Mouse (Mus musculus) heart, embryonic 16.5 days (tissue): ENCODE measurements around the gene Bach2. TPM values are rescaled to one million over a fixed set of nuclear protein-coding genes. Genes with fewer than 3 reads are reported as not detected.

ENCODE experiments used
- ATAC-seq: fragments of 200-750 bp; cut with Nextera tagmentation; replicated peaks from 2 replicates; pipeline ENCODE4 v1.8.0; 2017; ENCODE audit warnings: moderate number of reproducible peaks; ENCODE audit not compliant: insufficient read depth, low FRiP score; ENCODE audit errors: extremely low read depth
- H3K27ac ChIP-seq: fragments of 300-500 bp; sonication (generic); 2 replicates; pipeline ENCODE4 v1.5.1; 2014; ENCODE audit warnings: mild to moderate bottlenecking, low read length, control low read depth, moderate library complexity
- H3K27me3 ChIP-seq: fragments of 300-500 bp; sonication (generic); 2 replicates; pipeline ENCODE4 v1.6.1; 2014; ENCODE audit warnings: low read length, mixed read lengths; ENCODE audit not compliant: control insufficient read depth, insufficient read depth
- H3K36me3 ChIP-seq: fragments of 300-500 bp; sonication (generic); 2 replicates; pipeline ENCODE4 v1.6.1; 2014; ENCODE audit not compliant: control insufficient read depth, insufficient read depth
- H3K4me1 ChIP-seq: fragments of 300-500 bp; sonication (generic); 2 replicates; pipeline ENCODE4 v1.6.1; 2014; ENCODE audit warnings: low read length, mixed read lengths; ENCODE audit not compliant: control insufficient read depth, insufficient read depth
- H3K4me2 ChIP-seq: fragments of 300-500 bp; sonication (generic); 2 replicates; pipeline ENCODE4 v1.6.1; 2014; ENCODE audit warnings: low read depth, mild to moderate bottlenecking, control low read depth, low read length
- H3K4me3 ChIP-seq: fragments of 300-500 bp; sonication (generic); 2 replicates; pipeline ENCODE4 v1.5.1; 2014; ENCODE audit warnings: mild to moderate bottlenecking, control low read depth, low read length
- H3K9ac ChIP-seq: fragments of 300-500 bp; sonication (generic); 2 replicates; pipeline ENCODE4 v1.6.1; 2014; ENCODE audit warnings: low read length, control low read depth
- H3K9me3 ChIP-seq: fragments of 300-500 bp; sonication (generic); replicated peaks from 2 replicates; pipeline ENCODE4 v1.6.1; 2016; ENCODE audit warnings: low read length; ENCODE audit not compliant: control insufficient read depth
- WGBS: fragments of 180-500 bp; shearing (Covaris S2); extraction: QIAGEN DNeasy Blood & Tissue Kit; methylation state at CpG from one replicate; pipeline ENCODE4 v1.1.7; 2014; 5-methylcytosine and 5-hydroxymethylcytosine counted together
- polyA plus RNA-seq: library from polyadenylated mRNA; unstranded; fragments of >200 nt; fragmentation: Nextera tagmentation; extraction: Ambion mirVana; gene quantifications from 2 replicates; pipeline ENCODE4 v1.2.1, GENCODE M21; 2015

The Bach2 gene
- polyA plus RNA-seq, 1 experiment from 2014 or later = 5.0 TPM

GRCm38 (mm10) chr4:32428738-32429137 lies 190.1 kb downstream of the Bach2 start:
- Histone ChIP-seq H3K27ac (no peak overlapping the region), H3K9ac (no peak overlapping the region), H3K4me1 (peaks cover 8% of the 10 kb centered on the region; the same call in 1 of the 2 replicates), H3K27me3 (no peaks in the 10 kb centered on the region), H3K9me3 (no peaks in the 10 kb centered on the region), H3K36me3 (no peaks in the 10 kb centered on the region), H3K4me3 (no peak overlapping the region), H3K4me2 (no peak overlapping the region)
- no peak for ATAC-seq
- 80% methylated on average over 9 of the region's 9 CpGs for WGBS

- Histone ChIP-seq H3K4me1 (peaks cover 8% of the 10 kb centered on the region; the same call in 1 of the 2 replicates), H3K9me3 (no peaks in the 10 kb centered on the region), H3K36me3 (no peaks in the 10 kb centered on the region), H3K9ac (no peak overlapping the region), H3K27ac (no peak overlapping the region), H3K4me2 (peak overlapping the region; percentile 59), H3K4me3 (no peak overlapping the region), H3K27me3 (no peaks in the 10 kb centered on the region)
- ATAC-seq = no peak
- WGBS = 72% methylated on average over 11 of the region's 11 CpGs
Measured at GRCm38 (mm10) chr4:32430136-32430535, 191.5 kb downstream of the Bach2 start.

GRCm38 (mm10) chr4:32430981-32431380 lies 192.4 kb downstream of the Bach2 start:
- H3K4me2 ChIP-seq = peak overlapping the region; percentile 59
- H3K4me1 ChIP-seq = peaks cover 8% of the 10 kb centered on the region; the same call in 1 of the 2 replicates
- no peaks in the 10 kb centered on the region for H3K27me3 ChIP-seq
- 17% methylated on average over 7 of the region's 7 CpGs for WGBS
- ATAC-seq = peak; percentile 73; the same call in 1 of the 2 replicates
- peak overlapping the region; percentile 56 for H3K9ac ChIP-seq
- peak overlapping the region; percentile 18 for H3K4me3 ChIP-seq
- H3K36me3 ChIP-seq = no peaks in the 10 kb centered on the region
- no peaks in the 10 kb centered on the region for H3K9me3 ChIP-seq
- peak overlapping the region; percentile 30 for H3K27ac ChIP-seq

- no peak overlapping the region for H3K9ac ChIP-seq
- H3K27me3 ChIP-seq = no peaks in the 10 kb centered on the region
- H3K27ac ChIP-seq = no peak overlapping the region
- H3K9me3 ChIP-seq = no peaks in the 10 kb centered on the region
- ATAC-seq = no peak
- no peaks in the 10 kb centered on the region for H3K36me3 ChIP-seq
- peaks cover 8% of the 10 kb centered on the region; the same call in 1 of the 2 replicates for H3K4me1 ChIP-seq
- H3K4me2 ChIP-seq = no peak overlapping the region
- 49% methylated on average over 10 of the region's 10 CpGs for WGBS
- H3K4me3 ChIP-seq = no peak overlapping the region
Measured at GRCm38 (mm10) chr4:32432271-32432781, 193.7 kb downstream of the Bach2 start.

- Histone ChIP-seq H3K27me3 (no peaks in the 10 kb centered on the region), H3K4me2 (no peak overlapping the region), H3K9ac (no peak overlapping the region), H3K9me3 (no peaks in the 10 kb centered on the region), H3K36me3 (no peaks in the 10 kb centered on the region), H3K4me3 (no peak overlapping the region), H3K4me1 (peaks cover 8% of the 10 kb centered on the region; the same call in 1 of the 2 replicates), H3K27ac (no peak overlapping the region)
- no peak for ATAC-seq
- WGBS = 75% methylated on average over 6 of the region's 6 CpGs
Measured at GRCm38 (mm10) chr4:32432945-32433344, 194.3 kb downstream of the Bach2 start.

- 81% methylated on average over 1 of the region's 1 CpGs for WGBS
- no peak for ATAC-seq
- Histone ChIP-seq H3K36me3 (no peaks in the 10 kb centered on the region), H3K9ac (no peak overlapping the region), H3K4me3 (no peak overlapping the region), H3K27me3 (no peaks in the 10 kb centered on the region), H3K9me3 (no peaks in the 10 kb centered on the region), H3K4me2 (no peak overlapping the region), H3K4me1 (peaks cover 8% of the 10 kb centered on the region; the same call in 1 of the 2 replicates), H3K27ac (no peak overlapping the region)
Measured at GRCm38 (mm10) chr4:32434612-32435011, 196.0 kb downstream of the Bach2 start.

- Histone ChIP-seq H3K4me2 (no peak overlapping the region), H3K9ac (no peak overlapping the region), H3K36me3 (no peaks in the 10 kb centered on the region), H3K27ac (no peak overlapping the region), H3K9me3 (no peaks in the 10 kb centered on the region), H3K4me3 (no peak overlapping the region), H3K27me3 (no peaks in the 10 kb centered on the region), H3K4me1 (0 out of 2 replicates have a peak, but pooled peaks cover 3% of the 10 kb centered on the region)
- ATAC-seq = peak; percentile 52
- 67% methylated on average over 11 of the region's 11 CpGs for WGBS
Measured at GRCm38 (mm10) chr4:32439974-32440739, 201.6 kb downstream of the Bach2 start.

- Histone ChIP-seq H3K36me3 (no peaks in the 10 kb centered on the region), H3K4me3 (no peak overlapping the region), H3K27ac (no peak overlapping the region), H3K27me3 (no peaks in the 10 kb centered on the region), H3K4me1 (0 out of 2 replicates have a peak, but pooled peaks cover 3% of the 10 kb centered on the region), H3K9ac (no peak overlapping the region), H3K4me2 (no peak overlapping the region), H3K9me3 (no peaks in the 10 kb centered on the region)
- ATAC-seq = no peak
- WGBS = 66% methylated on average over 6 of the region's 6 CpGs
Measured at GRCm38 (mm10) chr4:32440740-32441072, 202.1 kb downstream of the Bach2 start.

- ATAC-seq = no peak
- Histone ChIP-seq H3K27me3 (no peaks in the 10 kb centered on the region), H3K4me2 (no peak overlapping the region), H3K4me1 (0 out of 2 replicates have a peak, but pooled peaks cover 3% of the 10 kb centered on the region), H3K4me3 (no peak overlapping the region), H3K9ac (no peak overlapping the region), H3K9me3 (no peaks in the 10 kb centered on the region), H3K27ac (no peak overlapping the region), H3K36me3 (no peaks in the 10 kb centered on the region)
- 88% methylated on average over 1 of the region's 1 CpGs for whole genome bisulfite sequencing
Measured at GRCm38 (mm10) chr4:32444671-32445196, 206.1 kb downstream of the Bach2 start.
